Mouse (Mus musculus) NIH3T3 (cell line): ENCODE measurements at regions not wholly inside any gene's neighbourhood (a gene's known extent, or its start where the extent isn't known, plus 50 kb on each side); places are given as distances from the start of the nearest gene placed in this dataset.
A peak's percentile ranks its signal among the peaks of the same experiment; 100 is the strongest.
"Not testable (repeated sequence)": the region's sequence is repeated elsewhere in the genome, so short reads cannot be mapped to it uniquely, and the experiment has no call there.

Experiments
- DNase-seq: peaks from one replicate; pipeline ENCODE4 v3.0.0-alpha.2; 2012; ENCODE audit warnings: low read depth

DNA sequence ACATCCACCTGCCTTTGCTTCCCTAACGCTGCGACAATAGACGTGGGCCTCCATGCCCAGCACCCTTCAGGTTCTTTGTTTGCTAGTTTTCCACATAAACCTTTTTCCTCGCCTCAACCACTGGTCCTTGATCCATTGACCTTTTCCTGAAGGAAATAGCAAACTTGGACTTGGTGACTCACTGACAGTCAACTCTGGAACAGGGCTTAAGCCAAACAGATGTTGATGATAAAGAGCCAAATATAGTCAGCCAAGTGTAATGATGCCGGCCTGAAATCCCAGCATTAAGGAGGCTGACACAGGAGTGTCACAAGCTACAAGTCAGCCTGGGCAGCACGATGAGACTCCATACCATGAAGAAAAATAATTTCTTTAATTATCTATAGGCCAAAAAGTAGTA is 62.9 kb upstream of the Thoc2 start:
- peak; percentile 55 for DNase-seq

DNA sequence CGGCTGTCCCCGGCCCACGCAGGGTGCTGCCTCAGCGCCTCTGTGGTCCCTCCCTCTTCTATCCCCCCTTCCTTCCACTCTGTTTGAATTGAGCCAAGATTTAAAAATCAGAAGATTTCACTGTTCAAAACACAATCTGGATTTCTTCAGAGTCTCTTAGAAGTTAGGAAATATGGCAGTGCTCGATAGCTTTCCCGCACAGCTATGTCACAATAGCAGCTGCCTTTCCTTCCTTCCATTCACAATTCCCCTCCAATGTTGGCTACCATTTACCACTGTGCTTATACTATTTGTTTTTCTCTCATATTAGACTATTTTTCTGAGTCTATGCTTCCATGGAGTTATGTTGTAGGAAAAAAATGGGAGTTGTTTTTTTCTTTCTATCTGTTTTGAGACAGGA is 63.7 kb upstream of the Xiap start:
- no peak for DNase-seq

DNA sequence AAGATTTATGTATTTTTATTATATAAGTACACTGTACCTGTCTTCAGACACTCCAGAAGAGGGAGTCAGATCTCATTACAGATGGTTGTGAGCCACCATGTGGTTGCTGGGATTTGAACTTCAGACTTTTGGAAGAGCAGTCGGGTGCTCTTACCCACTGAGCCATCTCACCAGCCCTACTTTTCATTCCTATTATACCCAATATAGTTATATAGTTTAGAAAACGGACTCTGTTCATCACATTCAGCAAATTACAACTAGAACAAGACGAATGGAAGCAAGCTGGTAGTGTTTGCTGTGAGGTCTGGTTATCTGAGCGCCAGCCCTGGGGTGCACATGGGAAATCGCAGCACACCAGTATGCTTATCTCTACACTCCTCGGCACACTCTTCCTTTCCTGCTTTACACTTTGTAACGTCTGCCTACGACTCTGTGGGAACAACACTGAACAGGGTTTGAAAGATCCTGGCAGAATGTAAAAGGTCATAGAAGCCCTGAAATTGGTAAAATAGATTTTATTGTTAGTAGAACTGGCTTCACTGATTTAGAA is 58.8 kb upstream of the Xiap start:
- DNase-seq, result not testable (repeated sequence)

DNA sequence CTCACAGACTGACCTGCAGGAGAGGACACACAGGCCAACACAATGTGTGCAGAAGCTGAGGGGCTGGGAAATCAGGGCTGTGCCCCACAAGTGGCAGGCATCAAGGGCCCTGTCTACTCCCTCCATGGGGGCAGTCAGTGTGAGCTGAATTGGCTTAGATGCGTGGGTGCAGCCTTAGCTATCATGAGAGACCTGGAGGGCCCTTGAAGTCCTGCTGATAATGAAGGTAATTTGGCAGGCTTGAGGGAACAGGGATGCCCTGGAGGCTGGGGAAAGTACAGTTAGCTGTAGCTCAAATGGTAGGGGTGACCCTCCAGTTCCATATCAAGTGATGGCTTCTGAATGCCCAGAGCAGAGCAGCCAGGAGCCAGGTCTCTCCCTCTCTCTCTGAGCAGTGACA is 53.9 kb upstream of the Xiap start:
- not testable (repeated sequence) for DNase-seq

DNA sequence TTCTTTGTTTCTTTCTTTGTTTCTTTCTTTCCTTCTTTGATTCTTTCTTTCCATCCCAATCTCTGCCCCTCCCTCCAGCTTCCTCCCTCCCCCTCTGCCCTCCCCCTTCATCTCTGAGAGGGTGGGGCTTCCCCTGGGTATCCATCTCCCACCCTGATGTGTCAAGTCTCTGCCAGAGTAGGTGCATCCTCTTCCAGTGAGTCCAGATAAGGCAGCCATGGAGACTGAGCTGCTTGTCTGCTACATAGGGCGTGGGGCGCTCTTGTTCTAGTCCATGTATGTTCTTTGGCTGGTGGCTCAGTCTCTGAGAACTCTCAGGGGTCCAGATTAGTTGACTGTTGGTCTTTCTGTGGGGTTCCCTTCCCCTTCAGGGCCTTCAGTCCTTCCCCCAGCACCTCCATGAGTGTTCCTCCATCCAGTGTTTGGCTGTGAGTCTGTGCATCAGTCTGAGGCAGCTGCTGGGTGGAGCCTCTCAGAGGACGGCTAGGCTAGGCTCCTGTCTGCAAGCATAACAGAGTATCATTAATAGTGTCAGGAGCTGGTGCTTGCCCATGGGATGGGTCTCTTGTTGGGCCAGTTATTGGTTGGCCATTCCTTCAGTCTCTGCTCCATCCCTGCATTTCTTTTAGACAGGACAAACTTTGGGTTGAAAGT is 52.8 kb upstream of the Xiap start:
- DNase-seq, result not testable (repeated sequence)
